Mouse (Mus musculus) neural tube, embryonic 14.5 days (tissue): ENCODE measurements around the gene Arid2. TPM values are rescaled to one million over a fixed set of nuclear protein-coding genes. Genes with fewer than 3 reads are reported as not detected.

Experiments
- ATAC-seq: fragments of 200-750 bp; cut with Nextera tagmentation; 2 replicates; pipeline ENCODE4 v1.8.0; 2017; ENCODE audit warnings: low read depth, mild to moderate bottlenecking, moderate TSS enrichment, moderate library complexity
- H3K27ac ChIP-seq: fragments of 300-500 bp; sonication (generic); 2 replicates; pipeline ENCODE4 v1.5.1; 2014; ENCODE audit warnings: low read depth, mild to moderate bottlenecking, control low read depth, low read length, moderate library complexity, mixed read lengths
- H3K27me3 ChIP-seq: fragments of 300-500 bp; sonication (generic); 2 replicates; pipeline ENCODE4 v1.6.1; 2014; ENCODE audit warnings: low read length; ENCODE audit not compliant: control insufficient read depth, insufficient read depth
- H3K36me3 ChIP-seq: fragments of 300-500 bp; sonication (generic); 2 replicates; pipeline ENCODE4 v1.6.1; 2014; ENCODE audit warnings: low read length, mixed read lengths; ENCODE audit not compliant: control insufficient read depth, insufficient read depth
- H3K4me1 ChIP-seq: fragments of 300-500 bp; sonication (generic); 2 replicates; pipeline ENCODE4 v1.6.1; 2014; ENCODE audit warnings: low read length; ENCODE audit not compliant: control insufficient read depth, insufficient read depth
- H3K4me2 ChIP-seq: fragments of 300-500 bp; sonication (generic); 2 replicates; pipeline ENCODE4 v1.6.1; 2014; ENCODE audit warnings: mild to moderate bottlenecking, low read depth, low read length, control low read depth
- H3K4me3 ChIP-seq: fragments of 300-500 bp; sonication (generic); 2 replicates; pipeline ENCODE4 v1.5.1; 2014; ENCODE audit warnings: low read depth, low read length, control low read depth, mixed read lengths
- H3K9ac ChIP-seq: fragments of 300-500 bp; sonication (generic); replicated peaks from 2 replicates; pipeline ENCODE4 v1.6.1; 2014; ENCODE audit warnings: low read depth, mild to moderate bottlenecking, control low read depth, low read length, mixed read lengths
- H3K9me3 ChIP-seq: fragments of 300-500 bp; sonication (generic); 2 replicates; pipeline ENCODE4 v1.6.1; 2016; ENCODE audit warnings: low read length; ENCODE audit not compliant: control insufficient read depth
- WGBS: fragments of 180-500 bp; shearing (Covaris S2); extraction: QIAGEN DNeasy Blood & Tissue Kit; methylation state at CpG from one replicate; pipeline ENCODE4 v1.1.7; 2014; 5-methylcytosine and 5-hydroxymethylcytosine counted together
- microRNA-seq: library from miRNA; unstranded; fragments of <30 nt; microRNA quantifications from one replicate; pipeline ENCODE4, GENCODE M21; 2016
- polyA plus RNA-seq: library from polyadenylated mRNA; unstranded; fragments of >200 nt; fragmentation: Nextera tagmentation; extraction: Ambion mirVana; gene quantifications from 2 replicates; pipeline ENCODE4 v1.2.1, GENCODE M21; 2014

Arid2 gene
- polyA plus RNA-seq, 1 experiment from 2014 or later = 26.9 TPM

DNA sequence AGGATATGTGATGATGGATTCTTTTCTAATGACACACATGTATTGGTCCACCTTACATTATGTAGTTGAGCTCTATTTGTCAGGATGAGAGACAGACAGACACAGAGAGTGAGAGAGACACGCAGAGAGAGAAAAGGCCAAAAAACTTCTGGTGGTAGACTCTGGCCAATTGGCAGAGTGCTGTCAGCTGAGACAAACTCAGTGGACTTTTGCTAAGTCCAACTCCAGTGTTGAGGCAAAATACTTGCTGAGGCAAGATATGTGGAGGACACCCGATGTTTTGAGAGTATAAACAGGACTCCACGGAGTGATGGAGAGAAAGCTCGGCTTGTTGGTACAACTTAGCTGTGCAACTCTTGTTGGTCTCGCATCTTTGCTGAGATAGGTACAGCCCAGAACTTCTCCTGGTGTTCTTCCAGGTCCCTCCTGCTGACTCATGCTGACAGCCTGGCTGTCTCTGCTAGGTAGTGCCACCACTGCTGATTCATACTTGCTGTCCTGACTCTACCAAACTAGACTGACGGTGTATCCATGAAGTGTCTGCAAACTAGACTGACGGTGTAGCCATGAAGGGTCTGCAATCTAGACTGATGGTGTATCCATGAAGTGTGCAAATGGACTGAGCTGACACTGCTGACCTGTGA lies 161.5 kb downstream of the Arid2 start:
- no peak for ATAC-seq
- 95% methylated on average over 7 of the region's 7 CpGs for WGBS

GRCm38 (mm10) chr15:96453346-96453745 lies 166.0 kb downstream of the Arid2 start:
- 90% methylated on average over 1 of the region's 1 CpGs for WGBS
- Histone ChIP-seq H3K4me1 (no peaks in the 10 kb centered on the region), H3K27ac (no peak overlapping the region), H3K4me2 (no peak overlapping the region), H3K36me3 (no peaks in the 10 kb centered on the region), H3K4me3 (no peak overlapping the region), H3K9me3 (no peaks in the 10 kb centered on the region), H3K27me3 (no peaks in the 10 kb centered on the region), H3K9ac (no peak overlapping the region)
- ATAC-seq = no peak

More for the DNA sequence above, 161.5 kb downstream of the Arid2 start:
- Histone ChIP-seq H3K36me3 (no peaks in the 10 kb centered on the region), H3K4me1 (no peaks in the 10 kb centered on the region), H3K4me3 (no peak overlapping the region), H3K4me2 (no peak overlapping the region), H3K9me3 (no peaks in the 10 kb centered on the region), H3K9ac (no peak overlapping the region), H3K27me3 (no peaks in the 10 kb centered on the region), H3K27ac (no peak overlapping the region)

Small RNAs within 50 kb of the gene (microRNA-seq; reads per million reads assigned to microRNA genes)
- gene Gm25397 = not detected

Other genes with a start within 250 kb of the Arid2 start
- 43.6 and 53.3 TPM in 2 replicates for gene Scaf11, start 173.3 kb downstream of the Arid2 start, polyA plus RNA-seq